Mouse (Mus musculus) CH12.LX (cell line): ENCODE measurements around the gene Ctsj. TPM values are rescaled to one million over a fixed set of nuclear protein-coding genes. Genes with fewer than 3 reads are reported as not detected.

Experiments used
- DNase-seq: peaks from one replicate; pipeline ENCODE4 v3.0.0-alpha.2; 2013; ENCODE audit errors: extremely low read depth
- H3K27ac ChIP-seq: 2 replicates; pipeline ENCODE4 v1.5.1; 2012; ENCODE audit warnings: low read depth, mild to moderate bottlenecking, control low read depth, moderate library complexity; ENCODE audit not compliant: insufficient read depth
- H3K27me3 ChIP-seq: replicated peaks from 2 replicates; pipeline ENCODE3; 2012; ENCODE audit warnings: inconsistent platforms
- H3K36me3 ChIP-seq, 2 experiments: replicated peaks in 1 of 2; 2 replicates each; pipeline versions ENCODE3 to v1.6.1; 2012; ENCODE audit warnings: inconsistent platforms in 1 of 2, low read length in 1 of 2, mild to moderate bottlenecking in 1 of 2, mixed read lengths in 1 of 2, moderate library complexity in 1 of 2; ENCODE audit not compliant: control insufficient read depth in 1 of 2, insufficient read depth in 1 of 2
- H3K4me1 ChIP-seq, 2 experiments: 2 replicates each; pipeline ENCODE4 v1.6.1; 2012; ENCODE audit warnings: inconsistent platforms in 1 of 2, moderate library complexity in 1 of 2; ENCODE audit not compliant: insufficient read depth in 2 of 2, control insufficient read depth in 1 of 2
- H3K4me2 ChIP-seq: 2 replicates; pipeline ENCODE4 v1.6.1; 2012; ENCODE audit warnings: low read depth, mild to moderate bottlenecking, control low read depth; ENCODE audit not compliant: poor library complexity, insufficient read depth, severe bottlenecking
- H3K4me3 ChIP-seq, 3 experiments: fragments of 150-350 bp in 1 of 3; sonication (generic) in 1 of 3; replicated peaks in 1 of 3; 2 replicates each; pipeline versions ENCODE3 to v1.5.1; 2011 to 2012; ENCODE audit warnings: low read depth in 2 of 3, low read length in 2 of 3, mild to moderate bottlenecking in 2 of 3, moderate library complexity in 2 of 3, control low read depth in 1 of 3, improper control_type of control experiment in 1 of 3, inconsistent platforms in 1 of 3, mixed read lengths in 1 of 3; ENCODE audit not compliant: poor library complexity in 1 of 3
- H3K79me2 ChIP-seq: replicated peaks from 2 replicates; pipeline ENCODE4 v1.6.1; 2012; ENCODE audit warnings: mild to moderate bottlenecking, moderate library complexity; ENCODE audit not compliant: control insufficient read depth, poor library complexity, insufficient read depth, severe bottlenecking; ENCODE audit errors: extremely low read depth
- H3K9ac ChIP-seq: 2 replicates; pipeline ENCODE4 v1.6.1; 2012; ENCODE audit warnings: low read depth, mild to moderate bottlenecking, control low read depth, moderate library complexity; ENCODE audit not compliant: insufficient read depth
- H3K9me3 ChIP-seq: replicated peaks from 2 replicates; pipeline ENCODE3; 2012; ENCODE audit warnings: low read length, inconsistent platforms, mixed read lengths
- BHLHE40 ChIP-seq: IDR thresholded peaks from 2 replicates; pipeline ENCODE4 v1.6.1; 2011; ENCODE audit warnings: mild to moderate bottlenecking, low read depth, low read length, improper control_type of control experiment
- CTCF ChIP-seq, 2 experiments: IDR thresholded peaks in 1 of 2; conservative IDR thresholded peaks in 1 of 2; 2 replicates each; pipeline ENCODE4 v1.5.1; 2011 to 2012; ENCODE audit warnings: low read depth in 2 of 2, low read length in 2 of 2, improper control_type of control experiment in 1 of 2, inconsistent platforms in 1 of 2, mild to moderate bottlenecking in 1 of 2, moderate library complexity in 1 of 2
- EP300 ChIP-seq: IDR thresholded peaks from 2 replicates; pipeline ENCODE4 v1.6.1; 2011; ENCODE audit warnings: low read length, improper control_type of control experiment
- GABPA ChIP-seq: IDR thresholded peaks from 2 replicates; pipeline ENCODE4 v1.6.1; 2012; ENCODE audit warnings: low read depth, low read length, improper control_type of control experiment, inconsistent platforms; ENCODE audit not compliant: insufficient replicate concordance
- HCFC1 ChIP-seq: IDR thresholded peaks from 2 replicates; pipeline ENCODE4 v1.6.1; 2012; ENCODE audit warnings: low read depth, mild to moderate bottlenecking, inconsistent platforms, low read length, improper control_type of control experiment
- IRF4 ChIP-seq: IDR thresholded peaks from 2 replicates; pipeline ENCODE4 v1.6.1; 2014; ENCODE audit warnings: low read depth, mild to moderate bottlenecking, inconsistent platforms, low read length, improper control_type of control experiment
- JUN ChIP-seq: IDR thresholded peaks from 2 replicates; pipeline ENCODE4 v1.6.1; 2011; ENCODE audit warnings: low read depth, mild to moderate bottlenecking, low read length, improper control_type of control experiment, moderate library complexity; ENCODE audit not compliant: insufficient read depth
- JUND ChIP-seq: conservative IDR thresholded peaks from 2 replicates; pipeline ENCODE4 v1.6.1; 2011; ENCODE audit warnings: low read depth, low read length, improper control_type of control experiment
- MAFK ChIP-seq: IDR thresholded peaks from 2 replicates; pipeline ENCODE4 v1.6.1; 2011; ENCODE audit warnings: low read length, improper control_type of control experiment; ENCODE audit not compliant: insufficient replicate concordance
- MAX ChIP-seq: IDR thresholded peaks from 2 replicates; pipeline ENCODE4 v1.6.1; 2011; ENCODE audit warnings: low read length, improper control_type of control experiment
- MAZ ChIP-seq: IDR thresholded peaks from 2 replicates; pipeline ENCODE4 v1.6.1; 2012; ENCODE audit warnings: low read depth, mild to moderate bottlenecking, inconsistent platforms, low read length, improper control_type of control experiment, moderate library complexity
- MEF2A ChIP-seq: IDR thresholded peaks from 2 replicates; pipeline ENCODE4 v1.6.1; 2014; ENCODE audit warnings: low read depth, mild to moderate bottlenecking, inconsistent platforms, low read length, improper control_type of control experiment, borderline replicate concordance
- POLR2AphosphoS2 ChIP-seq: IDR thresholded peaks from 2 replicates; pipeline ENCODE4 v1.6.1; 2011; ENCODE audit warnings: low read depth, low read length, improper control_type of control experiment
- RAD21 ChIP-seq: IDR thresholded peaks from 2 replicates; pipeline ENCODE4 v1.6.1; 2011; ENCODE audit warnings: low read depth, mild to moderate bottlenecking, low read length, improper control_type of control experiment, moderate library complexity
- RCOR1 ChIP-seq: conservative IDR thresholded peaks from 2 replicates; pipeline ENCODE4 v1.6.1; 2012; ENCODE audit warnings: low read depth, mild to moderate bottlenecking, inconsistent platforms, low read length, improper control_type of control experiment
- SIN3A ChIP-seq: IDR thresholded peaks from 2 replicates; pipeline ENCODE4 v1.6.1; 2012; ENCODE audit warnings: low read length, improper control_type of control experiment, inconsistent platforms
- TBP ChIP-seq: conservative IDR thresholded peaks from 2 replicates; pipeline ENCODE4 v1.6.1; 2011; ENCODE audit warnings: low read depth, low read length, improper control_type of control experiment
- USF1 ChIP-seq: IDR thresholded peaks from 2 replicates; pipeline ENCODE4 v1.6.1; 2014; ENCODE audit warnings: low read depth, mild to moderate bottlenecking, inconsistent platforms, low read length, improper control_type of control experiment
- USF2 ChIP-seq: conservative IDR thresholded peaks from 2 replicates; pipeline ENCODE4 v1.6.1; 2011; ENCODE audit warnings: low read depth, low read length, improper control_type of control experiment
- ZKSCAN1 ChIP-seq: IDR thresholded peaks from 2 replicates; pipeline ENCODE4 v1.6.1; 2012; ENCODE audit warnings: low read depth, inconsistent platforms, low read length, improper control_type of control experiment, borderline replicate concordance
- dilution Hi-C: fragments of 300-500 bp; cut with MboI; formaldehyde crosslinking; loops from 2 replicates; pipeline ENCODE4 v1.14.3; 2020; ENCODE audit warnings: low sequenced_read_pairs; ENCODE audit not compliant: extremely low pct_unique_long_range_greater_than_20kb, extremely low pct_ligation_motif_present
- in situ Hi-C: fragments of 300-500 bp; cut with MboI; formaldehyde crosslinking; loops from 3 replicates; pipeline ENCODE4 v1.14.3; 2019; ENCODE audit warnings: low sequenced_read_pairs, low pct_ligation_motif_present, low pct_unique_long_range_greater_than_20kb, mixed read lengths
- polyA plus RNA-seq: library from polyadenylated mRNA; unstranded; fragments of >175 nt; gene quantifications from 2 replicates; pipeline ENCODE4 v1.2.1, GENCODE M21; 2012; ENCODE audit warnings: low read depth; ENCODE audit not compliant: insufficient read length
- total RNA-seq, 2 experiments: library from RNA; depleted of rRNA; stranded (reverse); fragments of 300-350 nt in 1 of 2; fragments of >200 nt in 1 of 2; gene quantifications; 2 replicates each; pipeline ENCODE4 v1.2.3; 2012 to 2014

Gene Ctsj
- total and polyA plus RNA-seq, 3 experiments, result not detected

GRCm38 (mm10) chr13:61022785-61023184 is 17.0 kb upstream of the Ctsj start:
- H3K79me2 ChIP-seq, result no peaks in the 10 kb centered on the region
- H3K9me3 ChIP-seq, result peaks cover 25% of the 10 kb centered on the region
- in situ Hi-C loops, result no loop called here
- no peak for DNase-seq
- dilution Hi-C loops, result no loop called here
- H3K36me3 ChIP-seq, result no peaks in the 10 kb centered on the region
- no peaks in the 10 kb centered on the region for H3K4me1 ChIP-seq
- no peak overlapping the region for H3K27ac ChIP-seq
- no peaks in the 10 kb centered on the region for H3K27me3 ChIP-seq
- no peak overlapping the region for H3K4me3 ChIP-seq
- no peak overlapping the region for H3K9ac ChIP-seq
- H3K4me2 ChIP-seq, result no peak overlapping the region
- no peak for TF ChIP-seq JUN
- no peak for TF ChIP-seq MAX
- TF ChIP-seq GABPA, result no peak
- TF ChIP-seq TBP, result no peak
- TF ChIP-seq MAZ, result no peak
- no peak for TF ChIP-seq MEF2A

- Histone ChIP-seq H3K4me3 (no peak overlapping the region), H3K27ac (no peak overlapping the region), H3K36me3 (no peaks in the 10 kb centered on the region), H3K79me2 (no peaks in the 10 kb centered on the region), H3K4me2 (no peak overlapping the region), H3K9me3 (peaks cover 30% of the 10 kb centered on the region), H3K9ac (no peak overlapping the region), H3K4me1 (no peaks in the 10 kb centered on the region), H3K27me3 (no peaks in the 10 kb centered on the region)
- no peak for DNase-seq
- dilution Hi-C loops (no loop called here), in situ Hi-C loops (no loop called here)
- TF ChIP-seq ZKSCAN1, result no peak
- TF ChIP-seq CTCF (conservative IDR thresholded peaks at IDR 0.05 in 1 of 2, IDR thresholded peaks at IDR 0.05 in 1 of 2; ENCODE audit: low read depth in 2 of 2, low read length in 2 of 2), result no peak
- no peak for TF ChIP-seq POLR2AphosphoS2
- TF ChIP-seq USF1, result no peak
- TF ChIP-seq MAFK, result 0 out of 2 replicates have a peak, but pooled peaks have one; percentile 30
- no peak for TF ChIP-seq MAZ
These were observed 16.1 kb upstream of the Ctsj start for GRCm38 (mm10) chr13:61021844-61022243.

GRCm38 (mm10) chr13:61010171-61010570 is 4.4 kb upstream of the Ctsj start:
- Histone ChIP-seq H3K36me3 (no peaks in the 10 kb centered on the region), H3K9ac (no peak overlapping the region), H3K79me2 (no peaks in the 10 kb centered on the region), H3K4me1 (no peaks in the 10 kb centered on the region), H3K4me3 (no peak overlapping the region), H3K27me3 (no peaks in the 10 kb centered on the region), H3K4me2 (no peak overlapping the region), H3K27ac (no peak overlapping the region), H3K9me3 (peaks cover 44% of the 10 kb centered on the region)
- DNase-seq, result no peak
- dilution Hi-C loops (no loop called here), in situ Hi-C loops (no loop called here)
- TF ChIP-seq POLR2AphosphoS2 (no peak), SIN3A (no peak), BHLHE40 (no peak), USF2 (no peak), USF1 (no peak), MAX (no peak), RCOR1 (no peak), JUND (no peak), JUN (no peak), EP300 (no peak), HCFC1 (no peak), IRF4 (no peak), RAD21 (no peak)
